Mouse (Mus musculus): ENCODE data around the gene Borcs5.

The Borcs5 gene

GRCm38 (mm10) chr6:134639210-134639609 is at the start of gene Borcs5:
TSS of gene Borcs5 (plus strand) at chr6:134639510.
- no peak for DNase-seq (ENCODE audit: low read depth, low spot score)

- DNase-seq (ENCODE audit: low read depth, low spot score) = no peak
Measured at GRCm38 (mm10) chr6:134591614-134592013, 47.7 kb upstream of the Borcs5 start.

GRCm38 (mm10) chr6:134594569-134595442 is 44.5 kb upstream of the Borcs5 start:
- peak; percentile 27 for DNase-seq (ENCODE audit: low read depth, low spot score)

- no peak for DNase-seq (ENCODE audit: low read depth, low spot score)
Measured at GRCm38 (mm10) chr6:134597651-134598229, 41.6 kb upstream of the Borcs5 start.

GRCm38 (mm10) chr6:134599239-134599638 is 40.1 kb upstream of the Borcs5 start:
- DNase-seq (ENCODE audit: low read depth, low spot score) = no peak

GRCm38 (mm10) chr6:134601130-134601529 is 38.2 kb upstream of the Borcs5 start:
- no peak for DNase-seq (ENCODE audit: low read depth, low spot score)

- peak; percentile 65 for DNase-seq (ENCODE audit: low read depth, low spot score)
Measured at GRCm38 (mm10) chr6:134601766-134602165, 37.5 kb upstream of the Borcs5 start.

GRCm38 (mm10) chr6:134602371-134603003 is 36.8 kb upstream of the Borcs5 start:
- DNase-seq (ENCODE audit: low read depth, low spot score) = peak; percentile 51

GRCm38 (mm10) chr6:134605196-134605595 is 34.1 kb upstream of the Borcs5 start:
- DNase-seq (ENCODE audit: low read depth, low spot score) = no peak

- DNase-seq (ENCODE audit: low read depth, low spot score) = no peak
Measured at GRCm38 (mm10) chr6:134606540-134606939, 32.8 kb upstream of the Borcs5 start.

- peak; percentile 50 for DNase-seq (ENCODE audit: low read depth, low spot score)
Measured at GRCm38 (mm10) chr6:134606949-134607746, 32.2 kb upstream of the Borcs5 start.

- no peak for DNase-seq (ENCODE audit: low read depth, low spot score)
Measured at GRCm38 (mm10) chr6:134610380-134610779, 28.9 kb upstream of the Borcs5 start.

GRCm38 (mm10) chr6:134611896-134612295 is 27.4 kb upstream of the Borcs5 start:
- DNase-seq (ENCODE audit: low read depth, low spot score) = no peak

GRCm38 (mm10) chr6:134614322-134614721 is 25.0 kb upstream of the Borcs5 start:
- no peak for DNase-seq (ENCODE audit: low read depth, low spot score)

GRCm38 (mm10) chr6:134614723-134615648 is 24.3 kb upstream of the Borcs5 start:
- DNase-seq (ENCODE audit: low read depth, low spot score) = peak; percentile 82

- DNase-seq (ENCODE audit: low read depth, low spot score) = no peak
Measured at GRCm38 (mm10) chr6:134617589-134617988, 21.7 kb upstream of the Borcs5 start.

GRCm38 (mm10) chr6:134620129-134620528 is 19.2 kb upstream of the Borcs5 start:
- no peak for DNase-seq (ENCODE audit: low read depth, low spot score)

- no peak for DNase-seq (ENCODE audit: low read depth, low spot score)
Measured at GRCm38 (mm10) chr6:134620846-134621551, 18.3 kb upstream of the Borcs5 start.

GRCm38 (mm10) chr6:134621552-134621949 is 17.8 kb upstream of the Borcs5 start:
- no peak for DNase-seq (ENCODE audit: low read depth, low spot score)

GRCm38 (mm10) chr6:134625431-134625830 is 13.9 kb upstream of the Borcs5 start:
- no peak for DNase-seq (ENCODE audit: low read depth, low spot score)
